Comparison of ENCODE assay signal across 13 mouse cellular contexts in the genomic region with DNA sequence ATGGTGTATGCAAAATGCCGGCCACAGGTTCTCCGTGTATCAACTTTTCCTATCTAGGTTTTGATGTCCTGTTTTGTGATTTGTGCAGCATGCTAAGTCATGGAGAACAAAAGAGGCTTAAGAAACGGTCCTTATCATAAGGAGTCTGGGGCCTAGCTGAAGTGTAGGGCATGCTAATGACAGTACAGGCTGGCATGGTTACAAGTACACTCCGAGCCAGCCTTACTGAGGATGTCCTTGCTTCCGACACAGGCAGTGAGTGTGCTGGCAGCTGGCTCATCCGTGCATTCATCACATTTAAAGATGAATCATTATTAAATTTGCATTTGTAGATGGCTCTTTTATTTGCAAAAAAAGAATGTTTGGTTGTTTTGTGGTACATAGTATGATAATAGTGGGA.
DNase-seq lines count a peak whose midpoint lies in the region; ATAC-seq and TF ChIP-seq lines count a peak whose summit lies in the region.
"Had no signal": no experiment of that assay in that cellular context is flagged by ENCODE, and none has a peak within 500 bp of the region (broad histone marks: within the 10 kb centered on the region; RNA-seq: fewer than 3 reads in every experiment).

No protein-coding gene starts in this region.

- TF ChIP-seq CTCF in brain, embryonic 14.5 days (IDR thresholded peaks at IDR 0.05; ENCODE audit: borderline replicate concordance, extremely low read depth, insufficient read depth, insufficient read length) = no peak

- H3K4me1 ChIP-seq in midbrain, embryonic 15.5 days = no peaks in the 10 kb centered on the region
- H3K4me1 ChIP-seq: heart, embryonic 13.5 days; liver, embryonic 13.5 days had no signal

- H3K27ac ChIP-seq in midbrain, embryonic 15.5 days = no peak overlapping the region
- H3K27ac ChIP-seq: heart, embryonic 13.5 days; liver, embryonic 13.5 days had no signal

- H3K36me3 ChIP-seq in midbrain, embryonic 15.5 days (replicated peaks) = no peaks in the 10 kb centered on the region
- H3K36me3 ChIP-seq: heart, embryonic 13.5 days; liver, embryonic 13.5 days had no signal

- H3K4me2 ChIP-seq in midbrain, embryonic 15.5 days = no peak overlapping the region
- H3K4me2 ChIP-seq: heart, embryonic 13.5 days; liver, embryonic 13.5 days had no signal

- 32% methylated on average over 6 of the region's 6 CpGs for WGBS in midbrain, embryonic 15.5 days

- peak; percentile 11 for DNase-seq in layer of hippocampus, adult 11-12 months (ENCODE audit: low spot score)
- DNase-seq in layer of hippocampus, postnatal 25 days (ENCODE audit: extremely low spot score in 1 of 2, low spot score in 1 of 2) = no peak
- peak; percentile 2 for DNase-seq in right cerebral cortex, adult 18-20 months
- DNase-seq in right cerebral cortex, postnatal 25 days = no peak
- peak; percentile 79 for DNase-seq in brain, embryonic 14.5 days (ENCODE audit: low read depth)
- no peak for DNase-seq in embryo, embryonic 10 days (ENCODE audit: low spot score)
- no peak for DNase-seq in lung, postnatal 4 days
- DNase-seq: cerebellum, adult 9-10 months; liver, embryonic 13.5 days; thymus, adult 18-20 months had no signal

- no peak overlapping the region for H3K9ac ChIP-seq in midbrain, embryonic 15.5 days
- H3K9ac ChIP-seq: heart, embryonic 13.5 days; liver, embryonic 13.5 days had no signal

- H3K4me3 ChIP-seq in midbrain, embryonic 15.5 days = no peak overlapping the region
- H3K4me3 ChIP-seq: heart, embryonic 13.5 days; liver, embryonic 13.5 days had no signal

- peak; percentile 72; the same call in 1 of the 2 replicates for ATAC-seq in midbrain, embryonic 15.5 days (replicated peaks)
- ATAC-seq: CD4-positive, CD25-positive, alpha-beta regulatory T cell, adult 4 months had no signal

- no peaks in the 10 kb centered on the region for H3K9me3 ChIP-seq in midbrain, embryonic 15.5 days
- H3K9me3 ChIP-seq: heart, embryonic 13.5 days; liver, embryonic 13.5 days had no signal

- no peak for TF ChIP-seq POLR2A in brain, embryonic 14.5 days (IDR thresholded peaks at IDR 0.05; ENCODE audit: borderline replicate concordance, extremely low read depth, insufficient read depth, insufficient read length, poor library complexity, severe bottlenecking)

- no peaks in the 10 kb centered on the region for H3K27me3 ChIP-seq in midbrain, embryonic 15.5 days (replicated peaks)
- H3K27me3 ChIP-seq: heart, embryonic 13.5 days; liver, embryonic 13.5 days had no signal

Comparison
In these comparisons a context has a peak if more than half of its experiments do, and no peak if none do; other contexts are left out.
1. DNase-seq: peak in layer of hippocampus, adult 11-12 months (single experiment), right cerebral cortex, adult 18-20 months (single experiment) and brain, embryonic 14.5 days (single experiment); none in layer of hippocampus, postnatal 25 days (0 of 2), right cerebral cortex, postnatal 25 days (single experiment), embryo, embryonic 10 days (single experiment) and lung, postnatal 4 days (0 of 2).